Mouse (Mus musculus) right cerebral cortex, postnatal 4 days (tissue): ENCODE measurements around the gene Tmem229a.

Experiments used
- DNase-seq: peaks from one replicate; pipeline ENCODE4 v3.0.0-alpha.2; 2022

The Tmem229a gene

GRCm38 (mm10) chr6:24955946-24956585 is at the start of gene Tmem229a:
Gene Tmem229a, minus strand, starts transcription at chr6:24956297.
- peak; percentile 71 for DNase-seq

GRCm38 (mm10) chr6:24993754-24994153 is 37.7 kb upstream of the Tmem229a start:
- no peak for DNase-seq

- no peak for DNase-seq
Measured at GRCm38 (mm10) chr6:24989836-24990235, 33.7 kb upstream of the Tmem229a start.

- no peak for DNase-seq
Measured at GRCm38 (mm10) chr6:24976176-24976575, 20.1 kb upstream of the Tmem229a start.

GRCm38 (mm10) chr6:24968471-24969223 is 12.6 kb upstream of the Tmem229a start:
- no peak for DNase-seq

GRCm38 (mm10) chr6:24967726-24968125 is 11.6 kb upstream of the Tmem229a start:
- no peak for DNase-seq

- DNase-seq, result peak; percentile 16
Measured at GRCm38 (mm10) chr6:24966010-24966682, 10.0 kb upstream of the Tmem229a start.

- no peak for DNase-seq
Measured at GRCm38 (mm10) chr6:24963754-24964153, 7.7 kb upstream of the Tmem229a start.

- no peak for DNase-seq
Measured at GRCm38 (mm10) chr6:24956586-24956973, 483 bp upstream of the Tmem229a start.

- peak; percentile 66 for DNase-seq
Measured at GRCm38 (mm10) chr6:24955131-24955945, 759 bp downstream of the Tmem229a start.

- DNase-seq, result no peak
Measured at GRCm38 (mm10) chr6:24954126-24954525, 2.0 kb downstream of the Tmem229a start.

GRCm38 (mm10) chr6:24952341-24952740 is 3.8 kb downstream of the Tmem229a start:
- DNase-seq, result no peak

GRCm38 (mm10) chr6:24950669-24951068 is 5.4 kb downstream of the Tmem229a start:
- DNase-seq, result no peak

- DNase-seq, result peak; percentile 6
Measured at GRCm38 (mm10) chr6:24925076-24925785, 30.9 kb downstream of the Tmem229a start.

- no peak for DNase-seq
Measured at GRCm38 (mm10) chr6:24913591-24913990, 42.5 kb downstream of the Tmem229a start.

GRCm38 (mm10) chr6:24910728-24911105 is 45.4 kb downstream of the Tmem229a start:
- no peak for DNase-seq

- DNase-seq, result no peak
Measured at GRCm38 (mm10) chr6:24910016-24910727, 45.9 kb downstream of the Tmem229a start.

GRCm38 (mm10) chr6:24907824-24908223 is 48.3 kb downstream of the Tmem229a start:
- no peak for DNase-seq

GRCm38 (mm10) chr6:24905101-24905500 is 51.0 kb downstream of the Tmem229a start:
- no peak for DNase-seq
